Mouse (Mus musculus) hindbrain, embryonic 15.5 days (tissue): ENCODE measurements at regions not wholly inside any gene's neighbourhood (a gene's known extent, or its start where the extent isn't known, plus 50 kb on each side); places are given as distances from the start of the nearest gene placed in this dataset.

ENCODE experiments used
- ATAC-seq: fragments of 200-750 bp; cut with Nextera tagmentation; 2 replicates; pipeline ENCODE4 v1.8.0; 2017; ENCODE audit warnings: low read depth, moderate number of reproducible peaks, moderate TSS enrichment; ENCODE audit not compliant: low FRiP score
- H3K27ac ChIP-seq: fragments of 300-500 bp; sonication (generic); replicated peaks from 2 replicates; pipeline ENCODE4 v1.5.1; 2015; ENCODE audit warnings: mild to moderate bottlenecking, inconsistent platforms
- H3K27me3 ChIP-seq: fragments of 300-500 bp; sonication (generic); 2 replicates; pipeline ENCODE4 v1.6.1; 2015; ENCODE audit warnings: control low read depth, inconsistent platforms
- H3K36me3 ChIP-seq: fragments of 300-500 bp; sonication (generic); 2 replicates; pipeline ENCODE4 v1.6.1; 2015; ENCODE audit warnings: control low read depth, inconsistent platforms
- H3K4me1 ChIP-seq: fragments of 300-500 bp; sonication (generic); replicated peaks from 2 replicates; pipeline ENCODE4 v1.6.1; 2015; ENCODE audit warnings: control low read depth, inconsistent platforms
- H3K4me2 ChIP-seq: fragments of 300-500 bp; sonication (generic); 2 replicates; pipeline ENCODE4 v1.6.1; 2015; ENCODE audit warnings: moderate library complexity, mild to moderate bottlenecking, inconsistent platforms
- H3K4me3 ChIP-seq: fragments of 300-500 bp; sonication (generic); 2 replicates; pipeline ENCODE4 v1.5.1; 2015; ENCODE audit warnings: mild to moderate bottlenecking, inconsistent platforms
- H3K9ac ChIP-seq: fragments of 300-500 bp; sonication (generic); 2 replicates; pipeline ENCODE4 v1.6.1; 2015; ENCODE audit warnings: inconsistent platforms
- H3K9me3 ChIP-seq: fragments of 300-500 bp; sonication (generic); 2 replicates; pipeline ENCODE4 v1.6.1; 2016; ENCODE audit warnings: control low read depth, inconsistent platforms
- WGBS: fragments of 180-500 bp; shearing (Covaris S2); methylation state at CpG from one replicate; pipeline ENCODE4 v1.1.7; 2015; 5-methylcytosine and 5-hydroxymethylcytosine counted together

DNA sequence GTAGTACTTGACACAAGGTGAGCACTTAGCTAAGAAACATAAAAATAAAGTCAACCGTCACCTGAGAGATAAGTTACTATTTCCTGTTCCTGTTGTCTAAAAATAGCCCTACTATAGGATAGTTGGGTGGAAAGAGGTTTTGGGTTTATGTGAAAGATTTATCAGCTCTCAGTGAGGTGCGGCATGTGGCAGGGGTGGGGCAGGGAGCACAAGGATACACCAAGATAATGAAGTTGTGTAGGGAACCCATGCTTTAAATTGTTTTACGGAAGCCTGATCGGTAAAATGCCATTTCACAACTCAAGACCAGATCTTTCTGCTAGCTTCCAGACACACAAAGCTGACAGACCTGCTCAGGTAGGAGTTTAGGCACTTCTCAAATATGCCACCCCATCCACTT, 141.0 kb upstream of the Bcl6 start:
- Histone ChIP-seq H3K4me2 (no peak overlapping the region), H3K9me3 (no peaks in the 10 kb centered on the region), H3K36me3 (no peaks in the 10 kb centered on the region), H3K4me1 (no peaks in the 10 kb centered on the region), H3K27me3 (no peaks in the 10 kb centered on the region), H3K4me3 (no peak overlapping the region), H3K27ac (no peak overlapping the region), H3K9ac (no peak overlapping the region)
- 93% methylated on average over 4 of the region's 4 CpGs for WGBS
- ATAC-seq: no peak

DNA sequence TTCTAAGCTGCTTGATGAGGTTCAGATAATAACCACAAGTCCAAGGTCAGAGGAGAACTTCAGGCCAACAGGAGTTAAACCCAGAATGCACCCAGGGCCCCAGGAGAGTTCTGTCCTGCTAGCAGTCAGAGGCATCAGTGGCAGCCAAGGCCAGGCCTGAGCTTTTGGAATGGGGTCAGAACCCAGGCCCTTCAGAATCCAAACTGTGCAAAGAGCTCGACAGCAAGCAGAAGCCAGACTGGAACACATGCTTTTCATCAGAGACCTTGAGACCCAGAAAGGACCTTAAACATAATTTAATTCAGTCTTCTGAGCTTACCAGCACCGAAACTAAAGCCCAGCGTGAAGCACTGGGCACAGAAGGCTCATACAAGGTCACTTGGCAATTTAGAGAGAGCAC, 139.9 kb upstream of the Bcl6 start:
- H3K36me3 ChIP-seq: no peaks in the 10 kb centered on the region
- WGBS: 33% methylated on average over 3 of the region's 3 CpGs
- no peak overlapping the region for H3K27ac ChIP-seq
- H3K9ac ChIP-seq: no peak overlapping the region
- no peak overlapping the region for H3K4me3 ChIP-seq
- no peaks in the 10 kb centered on the region for H3K4me1 ChIP-seq
- H3K9me3 ChIP-seq: no peaks in the 10 kb centered on the region
- no peak overlapping the region for H3K4me2 ChIP-seq
- no peaks in the 10 kb centered on the region for H3K27me3 ChIP-seq
- ATAC-seq: no peak

DNA sequence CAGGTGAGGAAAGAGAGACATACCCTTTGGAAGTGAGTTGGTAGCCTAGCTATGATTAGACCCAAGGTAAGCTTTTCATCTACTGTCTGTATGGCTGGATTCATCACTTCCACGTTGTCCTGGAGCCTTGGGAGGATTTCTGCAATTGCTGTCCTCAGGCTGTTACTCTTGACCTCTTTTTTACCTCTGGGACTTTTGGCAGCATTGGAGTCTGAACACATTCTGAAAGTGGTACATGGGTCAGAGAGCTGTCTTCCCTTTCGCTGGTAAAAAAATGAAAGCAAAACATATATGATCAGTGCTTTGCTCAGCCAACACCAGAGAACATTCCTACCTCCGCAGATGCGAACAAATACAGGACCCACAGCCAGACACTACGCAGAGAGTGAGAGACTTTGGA, 136.1 kb upstream of the Bcl6 start:
- Histone ChIP-seq H3K4me3 (no peak overlapping the region), H3K4me2 (no peak overlapping the region), H3K36me3 (no peaks in the 10 kb centered on the region), H3K27me3 (no peaks in the 10 kb centered on the region), H3K27ac (no peak overlapping the region), H3K9me3 (no peaks in the 10 kb centered on the region), H3K9ac (no peak overlapping the region), H3K4me1 (no peaks in the 10 kb centered on the region)
- ATAC-seq: no peak
- 88% methylated on average over 5 of the region's 5 CpGs for WGBS

DNA sequence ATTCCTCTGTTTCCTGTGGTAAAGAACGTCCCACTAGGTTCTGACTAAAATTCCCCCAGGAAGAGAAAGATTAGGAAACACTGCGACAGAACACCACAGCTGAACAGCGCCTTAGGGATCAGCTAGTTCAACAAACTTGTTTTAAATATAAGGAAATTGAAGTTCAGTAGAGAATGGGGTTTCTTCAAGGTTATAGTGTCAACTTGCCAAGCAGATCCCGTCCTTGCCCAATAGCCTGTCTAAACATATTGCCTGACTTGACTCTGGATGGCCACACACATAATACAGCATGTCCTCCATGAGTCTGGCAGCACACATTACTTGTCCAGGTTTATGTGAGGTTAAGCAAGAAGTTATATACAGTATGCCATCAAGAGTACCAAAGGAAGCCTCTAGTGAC, 135.4 kb upstream of the Bcl6 start:
- no peaks in the 10 kb centered on the region for H3K9me3 ChIP-seq
- WGBS: 88% methylated on average over 4 of the region's 4 CpGs
- ATAC-seq: no peak

DNA sequence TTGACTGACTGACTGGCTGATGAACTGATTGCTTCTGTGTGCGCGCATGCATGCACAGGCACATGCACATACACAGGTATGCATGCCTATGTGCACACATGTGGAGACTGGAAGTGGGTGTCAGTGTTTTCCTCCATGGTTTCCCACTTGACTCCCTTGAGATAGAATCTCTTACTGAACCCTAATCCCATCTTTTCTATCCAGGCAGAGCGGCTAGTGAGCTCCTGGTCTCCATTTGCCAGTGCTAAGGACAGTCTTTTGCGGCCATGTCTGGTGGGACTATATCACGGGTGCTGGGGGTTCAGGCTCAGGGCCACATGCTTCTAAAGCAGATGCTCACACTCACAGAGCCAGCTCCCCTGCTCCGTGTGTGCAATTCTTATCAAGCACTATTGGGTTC, 133.0 kb upstream of the Bcl6 start:
- no peaks in the 10 kb centered on the region for H3K9me3 ChIP-seq
- no peaks in the 10 kb centered on the region for H3K36me3 ChIP-seq
- no peak overlapping the region for H3K4me2 ChIP-seq
- H3K4me3 ChIP-seq: no peak overlapping the region
- H3K27ac ChIP-seq: no peak overlapping the region
- 96% methylated on average over 6 of the region's 6 CpGs for WGBS
- H3K27me3 ChIP-seq: no peaks in the 10 kb centered on the region
- no peak for ATAC-seq
- H3K9ac ChIP-seq: no peak overlapping the region
- no peaks in the 10 kb centered on the region for H3K4me1 ChIP-seq

More for the DNA sequence above, 135.4 kb upstream of the Bcl6 start:
- Histone ChIP-seq H3K36me3 (no peaks in the 10 kb centered on the region), H3K4me1 (no peaks in the 10 kb centered on the region), H3K9ac (no peak overlapping the region), H3K27ac (no peak overlapping the region), H3K4me3 (no peak overlapping the region), H3K4me2 (no peak overlapping the region), H3K27me3 (no peaks in the 10 kb centered on the region)

DNA sequence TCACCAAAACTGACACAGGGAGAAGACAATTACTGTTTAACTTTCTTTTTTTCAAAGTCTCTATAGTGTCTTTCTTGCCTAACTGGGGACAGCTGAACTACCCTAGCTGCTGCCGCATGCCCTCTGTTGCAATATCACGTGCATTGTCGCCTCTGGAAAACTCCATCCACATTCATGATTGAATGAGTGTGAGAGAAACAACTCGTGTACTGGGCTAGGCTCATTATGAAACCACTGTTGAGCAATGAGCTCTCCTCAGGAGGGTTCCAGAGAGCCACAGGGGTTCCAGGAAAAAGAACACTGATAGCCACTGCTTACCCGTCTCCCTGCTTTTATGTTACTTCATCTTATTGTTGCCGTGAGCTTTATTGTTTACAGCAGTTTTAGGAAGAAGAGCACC, 132.2 kb upstream of the Bcl6 start:
- no peak overlapping the region for H3K9ac ChIP-seq
- H3K36me3 ChIP-seq: no peaks in the 10 kb centered on the region
- H3K27me3 ChIP-seq: no peaks in the 10 kb centered on the region
- no peaks in the 10 kb centered on the region for H3K9me3 ChIP-seq
- H3K4me1 ChIP-seq: no peaks in the 10 kb centered on the region
- no peak for ATAC-seq
- H3K4me2 ChIP-seq: no peak overlapping the region
- no peak overlapping the region for H3K4me3 ChIP-seq
- 44% methylated on average over 6 of the region's 6 CpGs for WGBS
- H3K27ac ChIP-seq: no peak overlapping the region

DNA sequence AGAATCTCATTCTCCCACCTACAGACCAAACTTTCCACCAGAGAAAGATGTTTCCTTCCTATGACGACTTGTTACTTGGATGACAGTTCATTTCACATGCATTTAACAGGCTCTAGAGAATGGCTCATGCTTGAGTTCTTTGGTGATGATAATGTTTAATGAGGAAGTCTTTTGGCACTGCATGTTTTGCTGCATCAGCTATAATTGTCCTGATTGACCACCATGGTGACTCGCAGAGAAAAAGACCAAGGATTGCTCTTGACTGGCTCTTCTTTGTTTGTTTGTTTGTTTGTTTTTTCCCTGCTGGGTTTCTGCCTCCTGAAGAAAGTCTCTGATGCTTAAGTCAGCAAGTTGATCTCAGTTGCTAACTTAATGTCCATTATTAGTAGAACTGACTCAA, 129.8 kb upstream of the Bcl6 start:
- H3K4me1 ChIP-seq: no peaks in the 10 kb centered on the region
- no peaks in the 10 kb centered on the region for H3K36me3 ChIP-seq
- H3K4me3 ChIP-seq: no peak overlapping the region
- no peak overlapping the region for H3K9ac ChIP-seq
- H3K4me2 ChIP-seq: no peak overlapping the region
- no peaks in the 10 kb centered on the region for H3K9me3 ChIP-seq
- ATAC-seq: no peak
- 83% methylated on average over 2 of the region's 2 CpGs for WGBS
- H3K27ac ChIP-seq: no peak overlapping the region
- H3K27me3 ChIP-seq: no peaks in the 10 kb centered on the region

DNA sequence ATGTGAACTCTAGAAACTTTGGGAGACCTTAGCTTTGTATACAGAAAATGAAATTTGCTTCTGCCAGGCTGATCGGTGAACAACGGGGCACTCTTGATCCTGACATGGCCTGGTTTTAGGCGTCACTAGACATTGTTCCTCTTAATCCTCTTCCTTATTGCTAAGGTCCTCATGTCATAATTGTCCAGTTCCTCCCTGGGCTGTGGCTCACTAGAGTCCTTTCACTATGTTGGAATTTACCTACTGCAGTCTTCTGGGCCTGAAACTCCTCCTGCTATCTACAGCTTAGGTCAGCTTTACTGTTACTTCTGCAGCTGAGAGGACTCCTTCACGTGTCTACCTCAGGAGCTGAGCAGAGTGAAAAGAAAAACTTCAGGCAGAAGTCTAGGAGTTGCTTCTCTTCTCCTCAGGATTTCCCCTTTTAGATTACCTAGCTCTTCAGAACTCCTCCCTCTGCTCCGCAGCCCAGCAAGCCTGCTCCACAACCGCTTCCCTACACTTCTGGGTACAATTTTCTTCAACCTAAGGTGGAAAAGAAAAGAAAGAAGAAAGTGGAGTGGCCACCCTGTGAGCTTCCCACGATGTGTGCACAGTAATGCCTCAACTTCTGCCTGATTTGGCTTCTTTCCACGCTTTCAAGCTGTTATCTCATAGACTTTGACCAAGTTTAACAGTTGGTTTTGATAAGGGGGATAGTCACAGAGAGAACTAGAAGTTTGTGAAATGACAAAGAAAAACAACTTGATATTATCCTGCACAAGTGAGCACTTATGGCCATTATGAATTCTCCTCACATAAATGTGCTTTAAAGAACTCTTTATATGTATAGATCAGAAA, 114.4 kb upstream of the Bcl6 start:
- no peak for ATAC-seq
- no peaks in the 10 kb centered on the region for H3K27me3 ChIP-seq
- H3K36me3 ChIP-seq: no peaks in the 10 kb centered on the region
- 87% methylated on average over 8 of the region's 8 CpGs for WGBS
- no peak overlapping the region for H3K4me2 ChIP-seq
- H3K4me1 ChIP-seq: no peaks in the 10 kb centered on the region
- no peaks in the 10 kb centered on the region for H3K9me3 ChIP-seq
- no peak overlapping the region for H3K9ac ChIP-seq
- no peak overlapping the region for H3K4me3 ChIP-seq
- no peak overlapping the region for H3K27ac ChIP-seq

DNA sequence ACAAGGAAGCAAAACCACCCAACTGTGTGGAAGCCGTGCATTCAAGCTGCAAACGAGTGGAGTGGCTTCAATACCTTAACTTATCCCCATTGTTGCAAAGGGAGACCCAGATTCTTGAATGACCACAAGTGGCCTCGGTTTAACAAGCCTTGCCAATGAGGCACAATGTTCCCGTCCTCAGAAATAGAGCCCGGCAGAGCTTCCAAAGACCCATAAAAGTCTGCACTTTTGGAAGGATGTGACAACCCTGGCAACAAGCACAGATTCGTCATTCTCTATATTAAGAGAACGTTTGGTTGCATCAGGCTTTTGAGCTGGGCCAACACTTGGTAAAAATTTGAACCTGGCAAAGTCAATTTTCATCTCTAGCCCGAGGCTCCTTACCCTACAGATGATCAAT, 108.9 kb upstream of the Bcl6 start:
- no peak overlapping the region for H3K4me3 ChIP-seq
- no peak overlapping the region for H3K27ac ChIP-seq
- no peaks in the 10 kb centered on the region for H3K36me3 ChIP-seq
- H3K4me2 ChIP-seq: no peak overlapping the region
- H3K9ac ChIP-seq: no peak overlapping the region
- ATAC-seq: no peak
- no peaks in the 10 kb centered on the region for H3K27me3 ChIP-seq
- H3K4me1 ChIP-seq: no peaks in the 10 kb centered on the region
- no peaks in the 10 kb centered on the region for H3K9me3 ChIP-seq
- WGBS: 73% methylated on average over 8 of the region's 8 CpGs

DNA sequence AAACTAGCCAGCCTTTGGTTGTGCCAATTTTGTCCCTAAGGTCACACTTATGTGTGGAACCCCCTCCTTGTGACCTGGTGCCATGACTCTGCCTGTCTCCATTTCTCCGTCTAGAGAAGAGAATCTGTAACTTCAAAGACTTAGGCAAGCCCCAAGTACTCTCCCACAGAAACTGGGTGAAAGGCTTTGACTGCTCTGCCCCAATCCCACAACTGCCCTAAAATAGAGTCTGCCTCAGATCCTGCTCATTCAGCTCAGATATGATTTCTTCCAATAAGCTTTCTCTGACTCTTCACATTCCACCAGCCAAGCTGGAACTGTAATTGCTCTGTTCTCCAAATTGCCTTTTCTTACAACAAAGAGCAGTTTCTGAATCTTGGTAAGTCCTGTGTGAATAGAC, 107.4 kb upstream of the Bcl6 start:
- 83% methylated on average over 1 of the region's 1 CpGs for WGBS
- no peak overlapping the region for H3K4me2 ChIP-seq
- H3K36me3 ChIP-seq: no peaks in the 10 kb centered on the region
- H3K4me1 ChIP-seq: no peaks in the 10 kb centered on the region
- no peak for ATAC-seq
- no peaks in the 10 kb centered on the region for H3K27me3 ChIP-seq
- no peak overlapping the region for H3K9ac ChIP-seq
- H3K4me3 ChIP-seq: no peak overlapping the region
- no peak overlapping the region for H3K27ac ChIP-seq
- H3K9me3 ChIP-seq: no peaks in the 10 kb centered on the region

DNA sequence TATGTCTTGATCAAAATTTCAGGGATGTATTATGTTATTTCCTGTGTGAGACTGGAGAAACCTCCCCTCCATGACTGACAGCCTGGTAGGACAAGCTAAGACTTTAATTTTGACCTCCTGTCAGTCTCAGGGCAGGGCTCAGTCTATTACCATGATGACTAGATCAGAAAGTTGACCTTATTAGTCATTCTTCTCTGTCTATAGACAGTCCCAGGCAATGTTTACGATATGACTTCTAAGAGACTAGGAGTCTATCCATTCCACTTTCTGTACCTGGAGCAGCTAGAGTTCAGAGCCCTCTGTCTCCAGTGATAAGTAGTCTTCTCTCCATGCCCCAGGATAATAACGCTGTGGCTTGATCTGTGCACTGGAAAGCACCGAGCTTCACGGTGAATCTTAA, 107.0 kb upstream of the Bcl6 start:
- H3K27ac ChIP-seq: no peak overlapping the region
- H3K9me3 ChIP-seq: no peaks in the 10 kb centered on the region
- no peak overlapping the region for H3K9ac ChIP-seq
- no peak for ATAC-seq
- WGBS: 89% methylated on average over 4 of the region's 4 CpGs
- no peaks in the 10 kb centered on the region for H3K27me3 ChIP-seq
- H3K4me2 ChIP-seq: no peak overlapping the region
- no peaks in the 10 kb centered on the region for H3K4me1 ChIP-seq
- no peak overlapping the region for H3K4me3 ChIP-seq
- H3K36me3 ChIP-seq: no peaks in the 10 kb centered on the region

DNA sequence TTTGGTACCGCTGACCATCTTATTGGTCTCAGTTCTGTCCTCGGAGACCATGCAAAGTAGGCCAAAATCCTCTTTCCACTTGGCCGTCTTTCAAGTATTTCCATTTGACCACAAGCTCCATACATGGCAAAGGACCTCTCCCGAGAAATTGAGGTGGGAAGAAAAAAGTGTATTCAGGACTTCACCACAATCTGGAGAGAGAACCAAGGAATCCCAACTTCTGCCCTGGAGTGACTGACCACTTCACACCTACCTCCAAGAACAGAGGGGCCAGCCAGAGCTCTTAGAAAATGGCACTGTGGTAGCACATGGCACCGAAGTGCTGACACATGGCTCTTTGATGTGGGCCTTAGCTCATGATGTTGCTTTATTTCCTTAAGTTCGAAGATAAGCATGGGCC, 105.9 kb upstream of the Bcl6 start:
- H3K9ac ChIP-seq: no peak overlapping the region
- no peaks in the 10 kb centered on the region for H3K4me1 ChIP-seq
- H3K36me3 ChIP-seq: no peaks in the 10 kb centered on the region
- H3K4me3 ChIP-seq: no peak overlapping the region
- no peak overlapping the region for H3K27ac ChIP-seq
- 95% methylated on average over 6 of the region's 6 CpGs for WGBS
- no peaks in the 10 kb centered on the region for H3K9me3 ChIP-seq
- no peak for ATAC-seq
- H3K27me3 ChIP-seq: no peaks in the 10 kb centered on the region
- H3K4me2 ChIP-seq: no peak overlapping the region

DNA sequence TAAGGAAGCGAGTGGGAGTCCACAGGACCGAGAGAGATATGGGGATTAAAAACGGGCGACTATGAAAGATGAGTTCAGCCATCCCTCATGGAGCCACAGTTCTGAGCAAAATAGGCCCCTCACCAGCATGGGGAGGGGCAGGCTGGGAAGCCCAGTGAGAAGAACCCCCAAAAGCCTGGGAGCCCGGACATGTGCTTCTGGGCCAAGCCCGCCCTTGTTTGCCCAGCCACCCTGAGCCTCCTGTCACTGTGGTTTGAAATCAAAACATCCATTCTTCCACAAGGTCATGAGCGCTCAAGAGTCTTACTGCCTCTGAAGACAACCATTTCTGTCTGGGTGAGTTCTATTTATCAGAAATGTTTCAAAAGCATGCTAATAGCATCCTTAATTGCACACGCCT, 105.0 kb upstream of the Bcl6 start:
- H3K27me3 ChIP-seq: no peaks in the 10 kb centered on the region
- H3K9ac ChIP-seq: no peak overlapping the region
- ATAC-seq: no peak
- no peak overlapping the region for H3K4me3 ChIP-seq
- no peaks in the 10 kb centered on the region for H3K4me1 ChIP-seq
- no peaks in the 10 kb centered on the region for H3K9me3 ChIP-seq
- H3K36me3 ChIP-seq: no peaks in the 10 kb centered on the region
- H3K4me2 ChIP-seq: no peak overlapping the region
- 94% methylated on average over 8 of the region's 8 CpGs for WGBS
- H3K27ac ChIP-seq: no peak overlapping the region
